Mouse (Mus musculus) thymus, postnatal 36 days (tissue): ENCODE results near the gene Insig1.

Experiments used
- DNase-seq, 2 experiments: peaks; one replicate each; pipeline ENCODE4 v3.0.0; 2022; ENCODE audit warnings: mixed read lengths in 2 of 2

Gene Insig1

GRCm38 (mm10) chr5:28065275-28065674 lies 5.9 kb upstream of the Insig1 start:
- DNase-seq, result no peak

- no peak for DNase-seq
Measured at GRCm38 (mm10) chr5:28066311-28066710, 4.9 kb upstream of the Insig1 start.

DNA sequence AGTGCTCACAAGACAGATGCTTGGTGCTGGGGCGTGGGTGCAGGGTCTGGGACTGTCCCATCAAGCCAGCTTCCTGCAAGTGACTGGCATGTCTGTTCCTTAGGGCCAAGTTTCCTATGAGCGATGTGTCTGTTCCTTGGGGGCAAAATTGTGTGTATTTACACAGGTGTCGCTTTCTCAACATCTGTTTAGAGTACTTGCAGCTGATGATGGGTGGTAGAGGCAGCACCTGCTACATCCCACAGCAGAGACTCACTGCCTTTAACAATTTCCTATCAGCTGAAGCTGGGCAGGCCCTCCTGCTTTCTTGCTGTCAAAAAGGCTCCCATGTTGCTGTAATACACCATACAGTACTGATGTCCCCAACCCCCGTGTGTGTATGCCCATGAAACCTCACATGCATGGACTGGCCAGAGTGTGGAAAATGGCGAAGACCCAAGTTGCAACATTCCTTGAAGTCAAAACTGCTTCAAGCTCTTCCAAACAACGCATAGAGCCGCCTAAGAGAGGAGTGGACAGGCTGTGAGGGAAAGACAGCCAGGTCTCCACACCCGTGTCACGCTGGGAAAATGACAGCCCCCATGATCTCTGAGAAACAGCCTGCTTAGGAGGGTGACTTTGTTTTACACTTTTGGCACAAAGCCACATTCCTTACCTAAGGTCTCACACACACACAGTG lies 875 bp upstream of the Insig1 start:
- peak; percentile 6 to 23 for DNase-seq

DNA sequence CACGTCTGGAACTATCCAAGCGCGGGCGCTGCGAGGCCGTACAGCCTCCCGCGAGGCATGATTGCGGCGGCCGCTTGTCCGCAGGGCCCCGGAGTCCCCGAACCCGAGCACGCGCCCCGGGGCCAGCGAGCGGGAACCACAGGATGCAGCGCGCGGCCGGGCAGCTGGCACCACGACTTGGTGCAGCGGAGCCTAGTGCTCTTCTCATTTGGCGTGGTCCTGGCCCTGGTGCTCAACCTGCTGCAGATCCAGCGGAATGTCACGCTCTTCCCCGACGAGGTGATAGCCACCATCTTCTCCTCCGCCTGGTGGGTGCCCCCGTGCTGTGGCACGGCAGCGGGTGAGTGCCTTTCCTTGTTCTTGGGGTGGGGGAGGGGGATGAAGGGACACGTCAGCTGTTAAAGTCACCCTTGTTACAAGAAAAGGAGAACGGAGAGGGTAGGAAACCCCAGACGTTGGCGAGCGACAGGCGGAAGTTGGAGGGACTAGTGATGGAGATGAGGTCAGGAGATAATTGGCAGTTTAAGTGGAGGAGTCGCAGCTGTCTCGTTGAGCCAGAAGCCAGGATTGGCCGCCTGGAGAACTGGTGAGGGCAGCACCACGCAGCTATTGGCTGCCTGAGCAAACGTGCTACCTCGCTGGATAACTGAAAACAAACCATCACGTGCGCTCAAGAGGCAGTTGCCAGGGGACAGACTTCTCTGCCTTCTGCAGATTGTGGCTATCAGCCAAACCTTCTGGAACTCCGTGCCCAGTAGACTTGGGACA lies 477 bp downstream of the Insig1 start:
- DNase-seq, result peak; percentile 71 to 83

DNA sequence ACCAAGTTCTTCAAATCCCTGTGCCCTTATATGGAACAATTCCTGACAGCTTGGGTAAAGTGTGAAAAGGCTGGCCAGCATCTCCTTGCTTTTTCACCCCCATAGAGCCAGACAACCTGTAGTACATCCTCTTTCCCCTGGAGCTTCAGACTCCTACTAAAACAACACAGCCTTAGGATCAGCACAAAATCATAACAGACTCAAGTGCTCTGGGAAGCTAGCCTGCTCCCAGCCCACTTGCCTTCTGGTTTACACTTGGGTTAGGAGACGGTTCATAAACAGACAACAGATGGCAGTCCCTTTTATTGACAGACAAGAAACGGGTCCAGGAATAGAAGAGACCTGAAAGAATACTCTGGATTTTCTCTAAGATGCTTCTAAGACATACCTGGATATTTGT lies 8.3 kb downstream of the Insig1 start:
- no peak for DNase-seq

- DNase-seq, result no peak
Measured at GRCm38 (mm10) chr5:28081127-28081526, 10.0 kb downstream of the Insig1 start.

- no peak for DNase-seq
Measured at GRCm38 (mm10) chr5:28081822-28082221, 10.7 kb downstream of the Insig1 start.

DNA sequence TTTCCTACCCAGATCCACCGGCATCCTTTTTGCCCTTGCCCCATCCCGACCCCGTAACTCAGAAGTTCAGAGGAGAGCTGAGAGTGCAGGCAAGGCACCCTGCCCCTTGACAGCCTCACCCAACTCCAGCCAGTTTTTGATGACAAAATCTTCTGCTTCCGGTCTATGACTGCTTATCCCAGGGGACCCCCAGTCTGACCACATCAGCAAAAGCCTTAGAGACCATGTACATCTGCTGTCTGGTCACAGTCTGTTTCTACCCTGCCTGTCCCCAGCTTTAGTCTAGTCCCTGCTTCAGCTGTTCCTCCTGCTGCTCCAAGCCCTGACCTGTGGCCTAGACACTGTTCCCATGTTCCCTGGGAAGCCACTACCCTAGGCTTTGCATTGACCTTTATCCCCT lies 11.1 kb downstream of the Insig1 start:
- no peak for DNase-seq

GRCm38 (mm10) chr5:28082796-28083195 lies 11.6 kb downstream of the Insig1 start:
- DNase-seq, result no peak

DNA sequence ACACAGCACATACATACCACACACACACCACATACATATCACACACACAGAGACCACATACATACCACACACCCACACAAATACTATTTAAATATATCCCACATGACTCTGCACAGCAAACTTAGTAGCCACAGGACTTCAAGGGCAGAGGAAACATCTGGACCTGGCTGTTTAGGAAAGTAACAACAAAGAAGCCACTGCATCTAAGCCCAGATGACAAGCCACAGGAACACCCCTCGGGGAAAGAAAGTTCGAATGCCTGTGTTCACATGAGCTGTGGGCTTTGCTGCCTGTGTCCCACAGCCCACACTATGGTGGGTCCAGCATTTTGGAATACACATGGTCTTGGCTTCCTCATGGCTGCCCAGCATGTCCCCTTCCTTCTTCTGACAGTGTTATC lies 13.6 kb downstream of the Insig1 start:
- no peak for DNase-seq

DNA sequence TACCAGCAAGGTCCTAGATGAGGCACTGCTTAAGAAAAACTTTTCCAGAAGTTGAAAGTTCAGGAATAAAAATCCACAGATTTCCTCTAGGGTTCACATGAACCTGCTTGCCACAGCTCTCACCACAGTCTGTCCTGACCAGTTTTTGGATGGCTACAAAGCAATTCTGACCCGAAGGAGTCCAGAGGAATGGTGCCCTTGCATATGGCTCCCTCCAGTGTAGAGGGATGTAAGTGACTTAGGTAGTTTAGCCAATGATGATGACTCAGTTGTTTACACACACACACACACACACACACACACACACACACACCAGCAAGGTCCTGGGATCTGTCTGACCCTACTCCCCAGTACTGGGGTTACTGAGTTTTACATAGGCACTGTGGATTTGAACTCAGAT lies 19.4 kb downstream of the Insig1 start:
- no peak for DNase-seq

GRCm38 (mm10) chr5:28092327-28092726 lies 21.2 kb downstream of the Insig1 start:
- no peak for DNase-seq

DNA sequence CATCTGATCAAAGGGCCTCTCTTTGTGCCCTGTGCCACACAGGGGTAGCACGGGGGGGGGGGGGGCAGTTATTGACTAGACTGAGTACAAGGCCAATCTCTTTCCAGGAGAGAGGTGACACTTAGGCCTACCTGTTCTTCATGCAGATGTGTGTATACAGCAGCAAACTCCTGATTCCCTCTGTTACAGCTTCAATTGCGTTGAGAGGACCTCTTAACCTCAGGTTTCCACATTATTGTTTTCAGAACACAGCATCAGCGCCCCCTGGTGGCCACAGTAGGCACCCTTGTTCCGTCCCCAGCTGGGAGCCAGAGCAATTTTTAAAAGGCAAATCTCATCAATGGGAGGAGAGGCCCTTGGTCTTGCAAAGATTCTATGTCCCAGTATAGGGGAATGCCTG lies 22.7 kb downstream of the Insig1 start:
- DNase-seq, result peak; percentile 60 to 70

DNA sequence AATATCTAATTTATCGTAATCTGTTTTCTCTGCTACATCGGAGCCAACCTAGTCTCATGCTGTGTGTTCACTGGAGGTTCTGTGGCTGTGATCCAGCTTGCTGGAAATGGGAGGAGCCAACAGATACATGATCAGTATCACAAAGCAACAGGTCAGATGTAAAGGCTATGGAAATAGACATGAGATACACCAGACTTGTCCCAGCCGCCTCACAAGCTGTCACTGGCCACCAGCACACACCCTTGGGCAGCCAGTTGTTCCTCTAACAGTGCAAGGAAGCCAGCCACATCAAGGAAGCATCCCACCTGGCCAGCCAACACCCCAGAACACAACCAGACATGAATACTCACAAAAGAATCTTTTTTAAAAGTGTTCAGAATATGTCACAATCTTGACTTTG lies 23.2 kb downstream of the Insig1 start:
- DNase-seq, result no peak

DNA sequence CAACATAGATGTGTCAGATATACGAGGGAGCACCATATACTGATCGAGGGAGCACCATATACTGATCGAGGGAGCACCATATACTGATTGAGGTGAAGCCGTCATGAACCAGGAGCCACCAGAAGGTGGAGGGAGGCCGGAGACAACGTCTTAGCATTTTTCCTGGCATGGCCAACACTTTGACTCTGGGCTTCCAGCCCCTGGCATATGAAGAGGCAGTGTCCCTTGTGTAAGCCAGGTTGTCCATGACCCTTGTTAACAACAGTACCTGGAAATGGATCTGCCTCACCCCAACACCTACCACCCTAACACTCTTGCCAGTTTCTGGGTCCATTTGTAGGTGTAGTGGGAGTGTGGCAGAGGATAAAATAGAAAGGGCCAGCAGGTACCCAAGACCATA lies 23.7 kb downstream of the Insig1 start:
- no peak for DNase-seq

GRCm38 (mm10) chr5:28095671-28096070 lies 24.5 kb downstream of the Insig1 start:
- DNase-seq, result no peak

GRCm38 (mm10) chr5:28106966-28107365 lies 35.8 kb downstream of the Insig1 start:
- no peak for DNase-seq

GRCm38 (mm10) chr5:28107974-28108373 lies 36.8 kb downstream of the Insig1 start:
- no peak for DNase-seq

GRCm38 (mm10) chr5:28110881-28111280 lies 39.7 kb downstream of the Insig1 start:
- DNase-seq, result no peak

DNA sequence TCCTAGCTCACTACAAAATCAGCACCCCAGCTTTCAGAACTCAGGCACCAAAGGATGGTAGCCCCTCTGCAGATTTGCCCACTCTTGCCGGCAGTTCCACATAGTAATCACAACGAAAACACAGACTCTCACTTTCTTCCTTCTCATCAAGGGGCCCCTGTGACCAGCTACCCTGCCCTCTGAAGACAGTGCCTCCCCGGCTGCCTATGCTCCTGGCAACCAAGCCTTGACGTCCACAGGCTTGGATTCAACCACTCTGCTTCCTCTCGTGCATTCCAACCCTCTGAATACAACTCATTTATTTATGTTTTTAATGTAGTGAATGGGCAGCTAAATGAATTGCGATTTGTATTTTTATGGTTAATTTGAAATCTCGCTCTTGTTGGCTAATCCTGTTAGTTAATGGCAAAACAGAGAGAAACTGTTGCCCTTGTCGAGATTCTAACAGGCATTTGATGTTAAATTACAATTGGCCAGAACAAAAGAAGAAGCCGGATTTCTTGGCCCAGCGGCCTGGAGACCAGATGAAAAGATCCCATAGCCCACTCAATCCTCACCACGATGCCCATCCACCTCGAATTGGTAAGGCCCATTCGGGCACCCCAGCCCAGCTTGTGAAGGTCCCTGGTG lies 46.2 kb downstream of the Insig1 start:
- DNase-seq, result no peak

DNA sequence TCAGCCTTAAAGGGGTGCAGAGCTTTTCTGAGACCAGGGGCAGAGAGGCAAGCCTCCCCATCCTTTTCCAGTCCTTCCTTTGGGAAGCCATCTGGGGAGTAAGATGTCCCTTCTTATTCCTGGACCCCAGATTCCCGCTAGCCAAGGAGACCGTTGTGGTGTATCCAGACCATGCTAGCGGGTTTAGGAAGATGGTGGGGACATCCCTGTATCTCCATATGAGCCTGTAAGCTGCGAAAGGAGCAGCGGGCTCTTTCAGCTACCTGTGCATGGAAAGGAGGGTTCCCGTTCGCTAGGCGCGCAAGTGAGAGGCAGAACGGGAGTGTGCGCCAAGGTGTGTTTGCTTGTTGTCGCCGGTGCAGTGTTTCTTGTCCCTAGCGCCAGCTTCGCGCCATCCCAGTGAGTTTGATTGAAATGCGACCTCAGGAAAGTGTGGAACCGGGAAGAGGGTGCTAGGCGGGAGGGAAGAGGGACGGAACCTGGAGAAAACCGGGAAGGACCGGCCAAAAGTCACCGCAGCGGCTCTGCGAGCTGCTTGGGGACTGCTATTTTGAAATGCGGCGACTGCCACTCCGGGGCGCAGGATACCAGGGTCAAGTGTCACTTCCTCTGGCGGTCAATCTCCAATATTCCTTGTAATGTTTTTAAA lies 46.8 kb downstream of the Insig1 start:
- no peak for DNase-seq

- no peak for DNase-seq
Measured at GRCm38 (mm10) chr5:28118531-28118925, 47.4 kb downstream of the Insig1 start.

DNA sequence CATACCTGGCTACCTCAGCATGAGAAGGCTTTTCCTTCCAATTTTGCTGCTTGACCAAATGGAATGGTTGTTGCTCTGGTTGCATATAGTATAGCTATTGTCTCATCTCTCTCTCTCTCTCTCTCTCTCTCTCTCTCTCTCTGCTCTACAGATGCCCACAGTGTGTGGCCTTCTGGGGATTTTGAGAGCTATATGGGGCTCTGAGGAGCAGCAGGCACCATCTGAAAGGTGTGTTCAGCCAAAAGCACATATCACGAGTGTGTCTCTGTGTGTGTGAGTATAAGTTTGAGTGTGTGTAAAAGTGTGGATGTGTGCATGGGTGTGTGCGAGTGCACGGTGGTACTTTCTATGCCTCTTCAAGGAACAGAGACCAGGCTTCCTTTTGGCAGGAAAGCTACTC lies 48.4 kb downstream of the Insig1 start:
- DNase-seq, result no peak
